Mouse (Mus musculus): Measurements from ENCODE around the gene Gpr18.

Gene Gpr18

GRCm38 (mm10) chr14:121949436-121949835 is 33.9 kb upstream of the Gpr18 start:
- DNase-seq (ENCODE audit: low spot score): no peak

- no peak for DNase-seq (ENCODE audit: low spot score)
Observed at GRCm38 (mm10) chr14:121947966-121948365, 32.4 kb upstream of the Gpr18 start.

- no peak for DNase-seq (ENCODE audit: low spot score)
Observed at GRCm38 (mm10) chr14:121947201-121947760, 31.7 kb upstream of the Gpr18 start.

- DNase-seq (ENCODE audit: low spot score): no peak
Observed at GRCm38 (mm10) chr14:121946728-121947127, 31.1 kb upstream of the Gpr18 start.

DNA sequence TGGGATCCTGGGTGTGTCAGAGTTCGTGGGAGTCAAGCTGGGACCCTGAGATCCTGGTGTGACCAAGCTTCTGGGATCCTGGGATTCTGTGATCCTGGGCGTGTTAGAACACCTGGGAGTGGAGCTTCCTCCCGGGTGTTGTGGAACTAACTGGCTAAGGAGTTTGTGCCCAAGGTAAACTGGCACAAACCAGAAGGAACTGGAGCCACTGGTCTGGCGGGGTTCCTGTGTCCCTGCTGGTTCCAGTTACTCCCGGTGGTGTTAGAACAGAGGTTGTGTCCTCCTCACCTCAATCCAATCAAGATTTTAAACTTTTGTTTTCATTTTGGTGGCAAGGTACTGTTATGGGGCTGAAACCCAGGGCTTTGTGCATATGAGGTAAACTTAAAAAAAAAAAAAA is 30.6 kb upstream of the Gpr18 start:
- DNase-seq (ENCODE audit: low spot score): no peak

DNA sequence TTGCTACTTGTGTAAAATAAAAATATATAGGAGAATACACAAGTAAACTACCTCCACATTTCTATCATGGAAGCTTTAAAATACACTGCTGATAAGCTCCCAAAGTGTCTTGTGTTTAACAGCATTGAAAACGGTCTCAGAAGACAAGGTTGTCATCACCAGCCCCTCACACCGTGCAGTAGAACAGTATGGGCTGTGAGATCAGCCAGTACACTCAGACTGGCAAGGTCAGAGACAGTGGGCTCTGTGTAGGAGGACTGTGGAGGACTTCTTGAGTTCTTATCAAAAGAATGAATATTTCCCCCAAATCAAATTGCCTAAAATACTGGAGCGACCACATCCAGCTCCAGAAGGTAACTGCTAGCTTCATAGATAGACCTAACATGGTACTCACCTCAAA is 24.0 kb upstream of the Gpr18 start:
- DNase-seq (ENCODE audit: low spot score): no peak

DNA sequence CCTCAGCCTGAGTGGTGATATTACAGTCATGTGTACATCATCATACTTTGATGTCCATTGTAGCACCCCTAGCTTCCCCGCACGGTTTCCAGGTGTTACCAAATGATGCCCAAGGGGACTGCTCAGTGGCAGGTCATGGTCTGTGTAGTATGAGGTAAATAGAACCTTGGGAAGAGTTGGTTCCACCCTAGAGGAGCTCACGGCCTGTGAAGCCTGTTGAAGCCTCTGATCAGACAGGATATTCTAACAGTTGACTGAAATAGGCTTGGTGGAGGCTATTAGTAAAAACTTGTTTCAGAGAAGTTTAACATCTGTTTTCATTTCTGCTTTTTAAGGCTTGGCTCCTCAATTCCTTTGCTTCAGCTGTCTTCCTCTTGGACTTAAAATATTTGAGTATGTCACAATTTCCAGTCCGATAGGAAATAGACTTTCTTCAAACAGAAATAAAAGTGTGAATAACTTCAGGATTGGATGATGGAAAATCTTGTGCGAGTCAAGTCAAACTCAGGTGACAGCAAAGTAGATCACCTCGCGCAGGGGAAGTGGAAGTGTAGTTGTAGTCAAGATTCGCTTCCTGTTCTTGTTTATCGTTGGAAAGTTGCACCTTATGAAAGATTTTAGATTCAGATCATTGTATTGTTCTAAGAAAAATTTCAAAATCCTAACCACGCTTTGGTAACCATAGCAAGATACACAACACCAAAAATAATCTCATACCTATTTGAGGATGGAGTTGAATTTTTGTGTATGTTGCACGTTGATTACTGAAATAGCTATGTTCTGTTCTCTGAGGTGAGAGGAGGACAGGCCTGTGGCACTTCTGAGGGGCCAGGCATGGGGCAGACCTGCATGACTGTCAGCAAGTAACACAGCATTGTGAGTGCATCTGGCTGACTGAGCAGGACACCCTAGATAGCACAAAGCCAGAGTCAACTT is 22.9 kb upstream of the Gpr18 start:
- no peak for DNase-seq (ENCODE audit: low spot score)

DNA sequence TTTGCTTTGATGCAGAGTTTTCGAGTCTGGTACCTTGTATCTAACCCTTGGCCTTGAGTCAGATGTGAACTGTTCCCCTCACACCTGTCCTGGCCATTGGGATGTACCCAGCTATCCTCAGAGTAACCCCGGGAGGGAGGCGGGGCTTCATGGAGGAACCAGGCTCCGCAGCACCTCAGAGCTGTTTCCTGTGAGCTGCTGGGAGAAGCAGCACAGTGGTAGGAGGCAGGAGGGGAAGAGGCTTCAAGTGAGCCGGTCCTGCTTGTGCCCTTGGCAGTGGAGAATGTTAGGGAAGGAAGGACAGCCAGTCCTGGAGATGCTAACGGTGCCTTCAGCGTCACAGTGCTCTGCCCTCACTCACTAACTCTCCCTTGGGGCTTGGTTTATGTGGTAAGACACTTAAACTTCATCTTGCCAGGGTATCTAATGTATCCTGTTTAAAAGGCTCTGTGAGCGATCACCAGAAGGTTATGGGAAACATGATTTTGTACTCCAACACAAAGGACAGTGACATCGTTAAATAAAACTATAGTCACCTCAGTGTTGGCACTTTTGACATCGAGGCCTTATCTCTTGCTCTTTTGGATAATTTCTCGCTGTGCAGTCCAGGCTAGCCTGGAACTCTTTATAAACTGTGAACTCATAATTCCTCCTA is 22.1 kb upstream of the Gpr18 start:
- DNase-seq (ENCODE audit: low spot score): no peak

DNA sequence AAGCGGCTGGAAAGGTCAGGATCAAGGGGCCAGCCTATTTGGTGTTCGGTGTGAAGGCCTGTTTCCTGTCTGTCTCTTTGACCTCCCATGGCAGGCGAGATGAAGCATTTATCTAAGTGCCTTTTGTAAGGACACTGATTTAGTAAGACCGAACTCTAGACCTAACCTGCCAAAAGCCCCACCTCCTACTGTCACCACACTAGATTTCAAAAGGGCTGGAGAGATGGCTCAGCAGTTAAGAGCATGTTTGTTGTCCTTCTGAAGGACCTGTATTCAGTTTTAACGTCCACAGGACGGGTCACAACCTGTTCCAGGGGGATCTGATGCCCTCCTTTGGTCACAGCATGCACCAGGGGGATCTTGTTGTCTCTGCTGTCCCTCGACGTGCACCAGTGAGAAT is 21.3 kb upstream of the Gpr18 start:
- DNase-seq (ENCODE audit: low spot score): no peak

DNA sequence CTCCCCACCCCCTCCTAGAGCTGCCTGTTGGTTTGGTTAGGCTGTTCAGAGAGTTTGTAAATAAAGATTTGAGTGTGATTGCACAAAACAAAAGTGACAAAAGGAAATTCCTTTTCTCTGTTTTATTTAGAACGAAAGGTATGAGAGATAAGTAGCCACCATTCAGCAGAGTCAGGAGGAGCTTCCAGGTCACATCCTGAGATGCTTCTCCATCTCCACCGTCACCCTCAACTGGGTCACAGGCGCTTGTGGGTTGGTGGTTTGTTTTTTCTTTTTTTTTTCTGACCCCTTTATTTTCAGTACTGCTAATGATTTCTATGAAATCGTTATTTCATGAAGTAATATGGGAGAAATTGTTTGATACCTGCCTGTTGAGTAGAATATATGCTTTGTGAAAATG is 20.8 kb upstream of the Gpr18 start:
- no peak for DNase-seq (ENCODE audit: low spot score)

GRCm38 (mm10) chr14:121934597-121934946 is 19.0 kb upstream of the Gpr18 start:
- no peak for DNase-seq (ENCODE audit: low spot score)

- no peak for DNase-seq (ENCODE audit: low spot score)
Observed at GRCm38 (mm10) chr14:121933906-121934596, 18.5 kb upstream of the Gpr18 start.

- no peak for DNase-seq (ENCODE audit: low spot score)
Observed at GRCm38 (mm10) chr14:121932180-121932579, 16.6 kb upstream of the Gpr18 start.

GRCm38 (mm10) chr14:121931594-121931993 is 16.0 kb upstream of the Gpr18 start:
- no peak for DNase-seq (ENCODE audit: low spot score)

- no peak for DNase-seq (ENCODE audit: low spot score)
Observed at GRCm38 (mm10) chr14:121930731-121931383, 15.3 kb upstream of the Gpr18 start.

- no peak for DNase-seq (ENCODE audit: low spot score)
Observed at GRCm38 (mm10) chr14:121929243-121929951, 13.8 kb upstream of the Gpr18 start.

GRCm38 (mm10) chr14:121928375-121929137 is 13.0 kb upstream of the Gpr18 start:
- no peak for DNase-seq (ENCODE audit: low spot score)

GRCm38 (mm10) chr14:121927451-121927850 is 11.9 kb upstream of the Gpr18 start:
- DNase-seq (ENCODE audit: low spot score): no peak

GRCm38 (mm10) chr14:121926901-121927300 is 11.3 kb upstream of the Gpr18 start:
- DNase-seq (ENCODE audit: low spot score): no peak

DNA sequence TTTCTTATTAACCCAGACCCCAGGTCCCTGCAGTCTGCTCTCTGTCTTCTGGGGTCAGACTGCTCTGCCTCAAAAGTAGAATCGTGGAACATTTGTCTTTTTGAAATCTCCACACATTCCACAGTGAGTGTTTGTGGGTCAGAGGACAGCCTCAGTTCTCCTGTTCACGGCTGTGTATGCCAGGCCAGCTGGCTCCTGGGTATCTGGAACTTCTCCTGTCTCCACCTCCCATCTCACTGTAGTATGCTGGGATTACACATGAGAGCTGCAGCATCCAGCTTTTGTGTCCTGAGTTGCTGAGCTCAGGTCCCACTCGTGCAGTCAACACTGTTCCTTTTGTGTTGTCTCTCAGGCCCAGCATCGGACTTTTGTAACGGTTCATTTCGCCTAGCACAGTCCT is 9.3 kb upstream of the Gpr18 start:
- DNase-seq (ENCODE audit: low spot score): no peak

- no peak for DNase-seq (ENCODE audit: low spot score)
Observed at GRCm38 (mm10) chr14:121922731-121923130, 7.2 kb upstream of the Gpr18 start.
